Mouse (Mus musculus): ENCODE results near the gene Anxa6.
A peak's percentile ranks its signal among the peaks of the same experiment; 100 is the strongest.
"Not testable (repeated sequence)": the region's sequence is repeated elsewhere in the genome, so short reads cannot be mapped to it uniquely, and the experiment has no call there.

Anxa6 gene

DNA sequence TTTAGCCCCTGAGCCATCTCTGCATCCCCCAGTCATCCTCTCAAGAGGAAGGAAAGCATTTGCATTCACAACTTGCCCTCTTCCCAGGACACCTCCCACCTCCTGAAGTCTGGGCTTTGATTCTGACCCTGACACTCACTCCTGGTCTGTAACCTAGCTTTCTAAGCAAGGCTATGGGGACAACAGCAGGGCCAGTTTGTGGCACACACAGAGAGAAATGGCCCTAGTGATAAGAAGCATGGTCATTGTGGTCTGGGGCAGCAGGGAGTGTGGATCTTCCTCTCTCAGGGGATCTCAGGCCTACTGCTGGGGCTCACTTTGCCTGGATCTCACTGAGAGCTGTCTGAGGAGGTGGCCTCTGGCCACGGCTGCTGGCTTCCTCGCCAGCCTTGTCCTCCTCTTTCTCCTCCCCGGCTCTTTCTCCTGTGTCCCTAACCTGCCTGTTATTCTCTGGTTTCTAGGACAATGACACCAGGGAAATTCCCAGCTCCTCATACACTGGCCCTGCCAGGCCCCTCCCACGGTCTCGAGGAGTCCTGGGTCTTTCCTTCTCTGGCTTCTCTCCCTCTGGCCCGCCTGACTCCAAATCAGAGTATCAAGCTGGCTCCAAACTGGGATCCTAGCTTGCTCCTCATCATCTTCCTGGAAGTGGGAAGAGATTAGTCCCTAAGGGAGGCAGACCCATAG is 71.9 kb downstream of the Anxa6 start:
- DNase-seq (ENCODE audit: low spot score), result peak; percentile 62

DNA sequence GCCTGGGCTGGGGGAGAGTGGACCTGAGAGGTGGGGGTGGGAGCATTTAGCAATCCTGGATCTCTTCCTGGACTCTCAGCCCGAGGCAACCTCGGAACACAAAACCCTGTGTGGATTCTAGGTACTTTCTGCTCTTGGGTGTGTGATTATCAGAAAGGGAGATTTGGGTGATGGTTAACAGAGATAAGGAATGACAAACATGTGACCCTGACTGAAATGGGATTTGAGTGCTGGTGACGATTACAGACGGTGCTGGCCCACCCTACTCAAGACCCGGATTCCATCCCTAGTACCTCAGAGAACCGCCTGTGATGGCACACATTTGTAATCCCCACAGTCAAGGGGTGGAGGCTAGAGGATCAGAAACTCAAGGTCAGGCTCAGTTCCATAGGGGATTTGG is 73.0 kb downstream of the Anxa6 start:
- no peak for DNase-seq (ENCODE audit: low spot score)

DNA sequence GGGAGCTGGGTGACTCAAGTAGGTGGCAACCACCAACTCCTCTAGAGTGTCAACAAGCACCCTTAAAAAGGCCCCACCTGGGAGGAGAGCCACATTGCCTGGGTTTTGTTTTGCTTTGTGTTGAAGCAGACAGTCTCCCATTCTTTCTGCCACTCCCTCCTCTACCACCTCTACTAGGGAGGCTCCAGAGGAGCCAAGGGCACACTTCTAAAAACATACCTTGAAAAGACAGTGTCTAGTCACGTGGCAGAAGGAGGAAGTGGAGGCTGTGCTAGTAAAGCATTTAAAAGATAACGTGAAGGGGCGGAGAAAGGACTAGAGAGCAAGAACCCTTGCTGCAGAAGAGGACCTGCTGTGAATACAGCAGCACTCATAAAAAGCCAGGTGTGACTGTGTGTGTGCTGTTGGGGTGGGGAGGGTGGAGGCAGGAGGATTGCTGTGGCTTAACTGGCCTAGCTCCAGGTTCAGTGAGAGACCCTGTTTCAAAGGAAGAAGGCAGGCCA is 74.6 kb downstream of the Anxa6 start:
- DNase-seq (ENCODE audit: low spot score), result no peak

DNA sequence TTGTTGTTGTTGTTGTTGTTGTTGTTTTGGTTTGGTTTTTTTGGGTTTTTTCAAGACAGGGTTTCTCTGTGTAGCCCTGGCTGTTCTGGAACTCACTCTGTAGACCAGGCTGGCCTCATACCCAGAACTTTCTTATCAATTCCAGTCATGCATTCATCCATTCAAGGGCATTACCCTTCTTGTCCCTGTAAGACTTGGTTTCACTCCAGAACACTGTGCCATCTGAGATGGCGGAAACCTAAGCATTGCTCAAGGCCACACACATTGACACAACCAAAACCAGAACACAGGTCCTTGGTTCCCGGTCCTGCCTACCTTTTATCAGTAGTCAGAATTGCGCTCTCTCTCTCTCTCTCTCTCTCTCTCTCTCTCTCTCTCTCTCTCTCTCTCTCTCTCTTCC is 75.5 kb downstream of the Anxa6 start:
- DNase-seq (ENCODE audit: low spot score), result not testable (repeated sequence)

DNA sequence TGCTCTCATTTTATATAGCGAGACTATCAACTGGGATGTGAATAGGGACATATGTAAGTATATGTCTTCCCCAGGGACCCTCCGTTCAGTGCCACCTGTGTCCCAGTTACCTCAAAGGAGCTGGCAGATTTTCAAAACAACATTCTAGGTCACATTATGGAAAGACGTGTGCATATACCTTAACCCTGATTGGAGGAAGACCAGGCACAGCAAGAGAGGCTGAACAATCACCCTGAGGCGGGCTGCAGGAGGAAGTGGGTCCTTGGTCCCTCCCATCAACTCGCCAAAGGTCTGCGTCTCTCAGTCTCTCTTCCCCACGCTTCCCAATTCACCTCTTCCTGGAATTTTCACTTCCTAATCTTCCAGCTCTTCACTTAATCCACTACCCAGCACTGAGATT is 76.3 kb downstream of the Anxa6 start:
- DNase-seq (ENCODE audit: low spot score), result no peak

DNA sequence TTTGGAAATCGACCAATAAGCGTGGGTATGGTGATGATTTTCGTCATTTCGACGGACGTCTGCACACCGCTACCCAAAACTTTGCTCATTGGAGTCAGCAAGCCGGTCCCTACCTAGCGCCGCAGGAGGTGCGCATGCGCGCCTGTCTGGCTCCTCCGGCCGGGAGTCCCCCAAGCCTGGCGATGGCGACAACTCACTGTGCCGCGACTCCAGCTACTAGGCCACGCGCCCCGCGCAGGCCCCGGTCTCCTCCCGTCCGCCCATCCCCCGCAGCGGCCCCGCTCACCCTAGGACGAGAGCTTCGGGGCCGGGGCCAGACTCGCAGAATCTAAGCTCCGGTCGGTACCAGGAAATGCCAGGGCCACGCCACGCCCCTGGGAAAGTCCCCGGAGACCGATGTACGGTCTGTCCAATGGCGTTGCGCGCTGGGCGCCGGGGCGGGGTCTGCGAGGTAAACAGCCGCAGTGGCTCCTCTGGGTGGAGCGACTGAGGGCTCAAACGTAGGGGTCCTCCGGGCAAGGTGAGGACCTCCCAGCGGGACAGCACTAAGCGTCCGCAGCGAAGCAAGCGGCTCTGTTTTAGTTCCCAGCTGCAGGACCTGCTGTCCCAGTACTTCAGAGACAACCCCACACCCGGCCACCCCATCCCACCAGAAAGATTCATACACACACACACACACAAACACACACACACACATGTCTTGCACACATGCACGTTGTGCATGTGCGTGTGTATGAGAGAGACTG is 77.3 kb downstream of the Anxa6 start:
- DNase-seq (ENCODE audit: low spot score), result peak; percentile 99

GRCm38 (mm10) chr11:54955400-54955734 is 77.9 kb downstream of the Anxa6 start:
- not testable (repeated sequence) for DNase-seq (ENCODE audit: low spot score)

DNA sequence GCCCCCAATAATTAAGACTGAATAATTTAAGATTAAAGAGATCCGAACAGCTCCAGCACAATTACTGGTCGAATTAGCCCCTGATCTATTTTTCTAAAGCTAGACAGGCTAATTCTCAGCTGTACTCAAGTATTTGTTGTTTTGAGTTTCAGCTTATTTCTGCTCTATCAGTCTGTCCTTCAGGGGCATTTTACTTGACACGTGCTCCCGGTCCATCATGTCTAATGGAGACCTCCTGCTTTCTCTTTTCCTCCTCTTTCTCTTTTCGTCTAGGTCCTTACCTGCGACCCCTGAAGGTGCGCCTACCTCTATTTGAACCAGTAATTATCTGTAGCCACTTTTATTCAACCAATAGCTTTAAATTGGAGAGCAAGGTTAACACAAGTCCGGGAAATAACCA is 78.5 kb downstream of the Anxa6 start:
- DNase-seq (ENCODE audit: low spot score), result no peak

GRCm38 (mm10) chr11:54953993-54954446 is 79.2 kb downstream of the Anxa6 start:
- no peak for DNase-seq (ENCODE audit: low spot score)

DNA sequence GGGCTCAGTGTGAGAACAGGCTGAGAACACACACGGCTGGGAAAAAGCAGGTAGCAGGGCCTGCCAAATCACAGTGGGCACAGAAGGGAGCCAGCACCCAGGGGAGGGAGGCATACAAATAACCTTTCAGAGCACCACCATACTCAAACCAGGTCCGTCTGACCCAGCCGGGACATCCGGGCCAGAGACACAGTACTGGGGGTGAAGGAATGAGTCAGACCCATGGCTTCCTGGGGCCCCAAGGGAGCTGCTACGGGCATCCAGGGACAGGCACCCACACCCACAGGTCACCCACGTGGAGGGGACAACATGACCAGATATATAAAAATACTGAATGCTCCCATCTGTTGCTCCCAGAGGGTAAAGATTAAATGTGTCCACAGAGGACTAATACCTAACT is 80.6 kb downstream of the Anxa6 start:
- peak; percentile 39 for DNase-seq (ENCODE audit: low spot score)

DNA sequence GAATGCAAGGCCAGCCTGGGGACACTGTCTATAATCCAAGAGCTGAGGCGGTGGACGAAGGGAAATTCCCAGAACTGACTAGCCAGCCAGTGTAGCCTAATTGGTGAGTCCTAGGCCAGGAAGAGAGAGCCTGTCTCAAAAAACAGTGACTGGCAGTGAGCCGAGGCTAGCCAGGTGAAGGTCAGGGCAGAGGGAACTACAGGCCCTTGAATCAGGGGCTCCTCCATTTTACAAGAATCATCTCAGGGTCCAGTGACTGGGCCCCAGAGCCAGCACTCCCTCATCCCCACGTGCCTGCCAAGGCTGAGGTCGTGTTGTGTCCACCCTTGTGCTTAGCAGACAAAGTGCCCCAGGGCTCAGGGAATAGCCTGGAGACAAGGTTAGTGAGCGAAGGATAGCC is 82.6 kb downstream of the Anxa6 start:
- DNase-seq (ENCODE audit: low spot score), result no peak

- DNase-seq (ENCODE audit: low spot score), result no peak
Observed at GRCm38 (mm10) chr11:54949717-54950116, 83.5 kb downstream of the Anxa6 start.

- DNase-seq (ENCODE audit: low spot score), result no peak
Observed at GRCm38 (mm10) chr11:54944702-54945101, 88.5 kb downstream of the Anxa6 start.

DNA sequence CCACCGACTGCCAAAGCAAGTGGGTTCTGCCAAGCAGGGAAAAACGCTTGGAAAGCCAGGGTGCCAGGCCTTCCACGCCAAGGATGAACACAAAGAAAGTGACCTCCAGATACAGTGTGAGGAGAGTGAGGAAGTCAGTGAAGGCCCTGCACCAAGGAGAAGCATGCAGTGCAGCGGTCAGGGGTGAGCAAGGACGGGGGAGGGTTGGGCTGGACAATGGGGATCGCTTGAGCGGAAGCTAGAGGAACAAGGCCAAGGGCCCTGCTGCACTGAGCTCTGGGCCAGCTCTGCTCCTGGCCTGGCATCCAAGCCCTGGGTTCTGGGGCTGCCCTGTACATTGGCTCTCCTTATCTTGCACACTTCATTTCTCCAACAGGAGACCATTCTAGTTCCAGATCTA is 93.2 kb downstream of the Anxa6 start:
- no peak for DNase-seq (ENCODE audit: low spot score)

- DNase-seq (ENCODE audit: low spot score), result no peak
Observed at GRCm38 (mm10) chr11:54939501-54939900, 93.7 kb downstream of the Anxa6 start.

DNA sequence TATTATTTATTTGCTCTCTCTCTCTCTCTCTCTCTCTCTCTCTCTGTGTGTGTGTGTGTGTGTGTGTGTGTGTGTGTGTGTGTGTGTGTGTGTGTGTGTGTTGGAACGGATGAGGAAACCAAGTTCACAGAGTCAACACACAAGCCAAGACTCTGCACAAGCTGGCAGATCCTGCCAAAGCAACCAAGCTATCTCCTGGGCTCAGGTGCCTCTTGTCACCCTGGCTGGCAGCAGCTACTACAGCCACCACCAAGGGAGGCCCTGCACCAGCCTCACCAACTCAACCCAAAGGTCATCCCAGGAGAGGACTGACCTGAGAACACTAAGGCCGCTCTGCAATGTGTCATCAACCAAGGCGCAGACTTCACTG is 96.5 kb downstream of the Anxa6 start:
- DNase-seq (ENCODE audit: low spot score), result no peak

GRCm38 (mm10) chr11:54936035-54936770 is 97.0 kb downstream of the Anxa6 start:
- DNase-seq (ENCODE audit: low spot score), result no peak

DNA sequence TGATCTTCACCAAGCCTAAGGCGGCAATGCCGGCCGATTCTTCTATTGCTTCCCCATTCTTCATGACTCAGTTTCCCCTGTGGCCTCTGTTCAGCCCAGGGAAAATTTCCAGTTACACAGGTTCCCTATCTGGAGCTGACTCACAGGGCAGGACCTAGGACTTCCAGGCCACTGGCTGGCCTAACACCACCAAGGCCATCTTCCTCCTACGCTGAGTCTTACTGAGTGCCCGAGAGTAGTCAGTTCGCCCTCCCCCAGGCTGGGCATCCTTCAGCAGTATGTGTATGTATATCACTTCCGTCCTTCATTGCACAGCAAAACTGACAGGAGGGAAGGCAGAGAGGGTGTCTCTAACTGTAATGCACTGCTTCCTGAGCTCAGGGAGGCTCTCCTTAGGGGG is 99.0 kb downstream of the Anxa6 start:
- no peak for DNase-seq (ENCODE audit: low spot score)

DNA sequence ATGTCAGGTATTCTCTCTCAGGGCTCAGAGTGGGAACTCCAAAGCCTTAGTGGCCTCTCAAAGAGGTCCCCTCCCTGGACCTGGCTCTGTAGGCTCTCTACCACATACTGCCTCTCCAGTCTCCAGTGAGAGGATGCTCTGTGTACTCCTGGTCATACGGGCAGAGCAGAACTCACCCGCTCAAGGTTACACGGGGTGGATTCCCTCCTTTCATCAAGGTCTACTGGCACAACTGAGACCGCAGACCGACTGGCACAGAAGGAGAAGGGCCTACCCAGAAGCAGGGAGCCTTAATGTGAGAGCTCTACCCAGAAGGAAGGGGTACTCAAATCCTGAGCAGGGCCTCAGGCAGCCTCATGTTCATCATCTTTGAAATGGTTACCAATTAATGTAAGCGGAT is 100.7 kb downstream of the Anxa6 start:
- DNase-seq (ENCODE audit: low spot score), result no peak

- no peak for DNase-seq (ENCODE audit: low spot score)
Observed at GRCm38 (mm10) chr11:54931405-54932093, 101.7 kb downstream of the Anxa6 start.

GRCm38 (mm10) chr11:54930318-54930979 is 102.8 kb downstream of the Anxa6 start:
- DNase-seq (ENCODE audit: low spot score), result peak; percentile 80

GRCm38 (mm10) chr11:54929744-54930143 is 103.5 kb downstream of the Anxa6 start:
- DNase-seq (ENCODE audit: low spot score), result no peak
